Mouse (Mus musculus): Measurements from ENCODE around the gene Fras1.

DNA sequence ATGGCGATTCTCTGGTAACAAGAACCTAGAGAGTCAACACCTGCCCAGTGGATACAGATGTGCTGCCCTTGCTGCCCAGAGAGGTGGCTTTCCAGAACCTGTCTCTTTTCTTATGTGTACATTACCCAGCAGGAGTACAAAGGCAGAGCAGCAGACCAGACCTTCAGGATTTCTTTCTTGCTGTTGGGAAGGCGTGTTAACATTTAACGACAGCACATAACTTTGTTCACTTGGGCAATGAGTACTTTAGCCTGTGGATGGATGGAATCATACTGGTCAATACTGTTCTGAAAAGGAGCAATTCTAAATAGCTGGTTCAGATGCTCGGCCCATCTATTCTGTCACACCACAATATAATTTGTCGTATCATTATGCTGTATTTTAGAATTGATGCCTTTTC is 79.6 kb downstream of the Fras1 start:
- no peak for TF ChIP-seq CTCF (IDR thresholded peaks at IDR 0.05; ENCODE audit: control insufficient read depth, insufficient read depth, insufficient replicate concordance, low read depth, low read length)
- no peak for TF ChIP-seq POLR2A (IDR thresholded peaks at IDR 0.05; ENCODE audit: control insufficient read depth, low read depth, low read length)

Measured in testis, adult 2 months (tissue).